Mouse (Mus musculus) kidney, adult 9 months (tissue): ENCODE measurements around the gene Zbtb20.

ENCODE experiments used
- DNase-seq: peaks from one replicate; pipeline ENCODE4 v3.0.0; 2022

Zbtb20 gene

DNA sequence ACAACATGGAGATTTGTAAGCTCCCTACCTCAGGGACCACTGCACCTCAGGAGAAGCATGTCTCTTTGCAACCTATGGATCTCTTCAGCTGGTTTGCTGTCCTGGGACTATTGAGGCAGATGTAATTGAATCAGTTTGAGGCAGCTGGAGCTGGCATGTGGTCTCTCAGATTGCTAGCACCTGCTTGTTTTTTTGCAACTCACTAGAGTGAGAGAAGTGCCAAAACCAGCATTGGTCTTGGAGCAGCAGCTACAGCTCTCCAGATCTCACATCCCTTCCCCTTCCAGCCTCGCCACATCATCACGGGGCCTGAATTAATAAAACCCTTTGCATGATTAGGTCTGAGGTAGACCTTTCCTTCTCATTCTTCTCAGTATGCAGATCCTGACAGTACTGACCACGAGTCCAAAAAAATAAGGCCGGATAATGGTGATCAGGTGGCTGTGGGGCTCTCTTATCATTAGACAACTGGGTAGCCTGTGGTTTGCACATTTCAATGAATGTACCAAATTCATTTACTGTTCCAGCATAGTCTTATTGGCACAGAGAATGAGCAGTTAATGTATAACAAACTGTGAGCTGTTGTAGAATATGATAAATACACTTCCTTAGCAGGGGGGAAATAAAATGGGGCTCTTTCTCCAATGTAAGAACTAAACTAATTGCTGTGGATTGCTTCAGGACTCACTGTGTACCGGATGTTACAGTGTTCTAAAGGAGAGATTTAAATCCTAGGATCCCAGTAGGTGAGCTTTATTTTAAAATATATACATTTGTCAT lies 205.4 kb downstream of the Zbtb20 start:
- no peak for DNase-seq

DNA sequence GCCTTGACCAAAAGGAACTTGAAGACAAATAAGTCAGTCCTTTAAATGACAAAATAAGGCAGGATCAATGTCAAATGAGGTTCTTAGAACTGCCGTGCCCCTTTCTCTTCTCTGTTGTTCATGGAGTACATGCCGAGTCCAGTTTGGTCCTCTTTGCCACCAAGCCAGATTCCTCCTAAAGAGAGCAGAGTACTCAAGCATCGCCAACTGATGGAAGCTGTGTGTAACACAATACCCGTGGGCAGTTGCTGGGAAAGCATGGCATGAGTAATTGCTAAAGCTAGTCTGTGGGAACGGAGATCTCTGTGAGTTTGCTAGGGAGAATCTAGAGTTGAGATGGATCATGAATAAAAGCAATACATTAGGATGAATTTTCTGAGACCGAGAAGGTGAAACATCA lies 206.3 kb downstream of the Zbtb20 start:
- DNase-seq: no peak

DNA sequence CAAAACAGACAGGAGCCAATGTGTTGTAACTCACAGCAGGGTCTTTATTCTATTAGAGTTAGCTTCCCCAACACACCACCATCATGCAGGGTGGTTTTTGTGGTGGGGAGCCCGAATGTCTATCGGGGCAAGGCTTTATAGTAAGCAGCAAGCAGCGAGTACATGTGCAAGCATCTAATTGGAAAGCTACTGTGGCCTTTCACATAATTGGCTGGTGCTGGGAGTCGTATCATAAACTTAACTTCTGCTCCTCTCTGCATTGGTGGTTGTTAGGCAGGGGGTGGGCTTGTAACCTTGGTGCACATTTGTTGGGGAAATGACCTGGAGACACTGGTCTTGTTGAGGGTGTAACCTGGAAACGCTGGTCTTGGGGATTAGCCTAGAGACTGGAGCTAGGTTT lies 207.1 kb downstream of the Zbtb20 start:
- DNase-seq: no peak

GRCm38 (mm10) chr16:43090188-43090587 lies 214.5 kb downstream of the Zbtb20 start:
- DNase-seq: no peak

DNA sequence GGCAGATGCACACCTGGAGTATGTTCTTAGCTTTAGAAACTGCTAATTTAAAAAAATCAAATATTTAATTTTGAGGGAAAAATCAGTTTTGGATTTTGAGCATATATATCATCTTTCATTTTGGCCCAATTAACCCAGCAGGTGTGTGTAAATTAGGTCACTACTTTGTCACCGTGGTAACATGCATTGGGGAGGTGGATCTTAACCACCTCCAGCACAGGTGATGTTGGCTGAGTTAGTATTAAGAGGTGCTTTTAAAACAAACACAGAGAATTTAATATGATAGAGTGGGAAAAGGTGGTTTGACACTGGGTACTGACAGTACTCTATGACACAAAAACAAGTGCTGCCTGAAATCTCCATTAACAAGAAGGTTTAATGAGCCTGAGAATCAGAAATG lies 218.5 kb downstream of the Zbtb20 start:
- no peak for DNase-seq

DNA sequence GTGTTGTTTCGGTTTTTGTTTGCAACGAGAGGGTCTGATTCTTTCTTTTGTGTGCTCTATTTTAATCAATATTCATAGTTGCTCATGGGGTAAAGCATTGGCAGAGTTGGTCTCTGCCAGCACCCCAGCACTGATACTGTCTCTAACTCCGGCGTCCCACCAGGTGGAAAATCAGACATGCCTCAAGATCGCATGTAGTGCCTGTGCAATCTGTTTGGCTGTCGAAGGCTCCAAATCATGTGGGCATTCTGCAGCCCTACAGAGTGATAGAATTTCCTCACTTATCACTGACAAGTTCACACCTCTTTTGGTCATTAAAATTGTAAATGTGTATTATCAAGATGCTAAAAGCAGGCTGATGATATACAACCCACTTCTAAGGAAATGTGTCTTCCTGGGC lies 219.1 kb downstream of the Zbtb20 start:
- no peak for DNase-seq

GRCm38 (mm10) chr16:43096040-43096439 lies 220.4 kb downstream of the Zbtb20 start:
- DNase-seq: no peak

GRCm38 (mm10) chr16:43098153-43098552 lies 222.5 kb downstream of the Zbtb20 start:
- no peak for DNase-seq

- no peak for DNase-seq
These were observed 223.0 kb downstream of the Zbtb20 start for GRCm38 (mm10) chr16:43098666-43099065.

DNA sequence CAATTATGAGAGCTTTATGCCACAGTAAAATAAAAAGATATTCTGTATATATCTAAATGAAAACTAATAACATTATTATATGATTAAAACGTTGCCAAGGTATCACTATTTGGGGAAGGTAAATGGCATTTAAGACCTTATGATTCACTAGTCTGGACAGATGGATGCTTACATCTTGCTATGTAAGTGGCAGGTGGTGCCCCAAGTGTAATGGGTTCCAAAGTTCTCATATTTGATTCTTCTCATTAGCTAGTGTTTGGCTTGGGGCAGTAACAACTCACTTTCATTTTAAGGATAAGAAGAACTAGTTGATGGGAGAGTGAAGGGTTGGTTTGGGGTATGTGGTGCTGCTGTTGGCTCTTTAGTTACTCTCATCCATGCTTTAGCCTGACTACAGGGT lies 235.6 kb downstream of the Zbtb20 start:
- DNase-seq: no peak

DNA sequence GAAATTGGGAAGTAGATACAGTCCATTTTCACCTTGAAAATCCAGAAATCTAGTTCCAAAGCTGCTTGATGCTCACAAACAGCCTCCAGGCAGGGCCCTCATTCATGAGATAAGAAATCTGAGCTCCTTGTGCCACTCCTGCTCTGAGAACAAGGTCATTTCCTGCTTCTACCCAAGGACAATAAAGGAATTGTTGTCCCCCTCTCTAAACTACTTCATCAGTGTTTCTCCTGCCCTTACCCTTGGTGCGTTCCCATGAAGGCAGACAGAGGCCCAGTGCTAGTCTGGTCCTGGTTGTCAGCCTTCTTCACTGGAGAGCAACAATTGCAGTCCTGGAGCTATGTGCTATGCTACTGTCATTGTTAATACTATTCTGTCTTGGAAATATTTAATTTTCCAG lies 238.3 kb downstream of the Zbtb20 start:
- DNase-seq: no peak

DNA sequence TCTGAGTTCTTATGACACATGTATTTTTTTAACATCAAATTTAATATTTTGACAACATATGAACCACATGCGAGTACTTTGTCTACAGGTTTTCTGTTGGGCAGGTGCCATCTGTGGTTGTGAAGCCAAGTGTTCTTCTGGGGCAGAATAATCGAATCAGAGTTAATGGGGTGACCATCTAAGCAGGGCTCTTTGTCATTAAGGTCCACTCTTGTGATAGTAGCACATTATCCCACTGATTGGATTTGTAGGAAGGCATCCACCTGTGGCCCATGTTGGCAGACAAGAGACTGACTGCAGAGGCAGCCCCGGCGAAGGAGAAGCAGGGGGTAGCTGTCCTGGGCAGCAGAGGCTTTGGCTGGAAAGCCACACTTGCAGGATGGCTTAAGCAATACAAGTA lies 254.3 kb downstream of the Zbtb20 start:
- peak; percentile 4 for DNase-seq

DNA sequence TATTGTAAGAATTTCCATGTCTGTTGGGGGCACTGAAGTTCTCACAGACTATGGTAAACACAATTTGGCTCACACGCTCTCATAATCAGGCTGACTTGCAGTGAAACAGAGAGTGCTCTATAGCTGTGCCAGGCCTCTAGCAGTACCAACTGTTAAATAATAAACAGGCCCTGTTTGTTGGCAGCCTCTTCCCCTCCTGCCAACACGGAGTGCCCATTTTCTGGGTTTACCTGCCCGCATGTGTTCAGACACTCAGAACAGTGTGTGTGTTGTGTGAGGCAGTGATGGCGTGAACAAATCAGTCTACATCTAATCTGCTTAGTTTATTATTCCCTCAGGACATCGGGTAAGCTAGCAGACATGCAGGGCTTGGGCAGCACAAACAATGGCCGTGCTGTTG lies 254.9 kb downstream of the Zbtb20 start:
- DNase-seq: peak; percentile 28

- no peak for DNase-seq
These were observed 255.4 kb downstream of the Zbtb20 start for GRCm38 (mm10) chr16:43131077-43131476.

DNA sequence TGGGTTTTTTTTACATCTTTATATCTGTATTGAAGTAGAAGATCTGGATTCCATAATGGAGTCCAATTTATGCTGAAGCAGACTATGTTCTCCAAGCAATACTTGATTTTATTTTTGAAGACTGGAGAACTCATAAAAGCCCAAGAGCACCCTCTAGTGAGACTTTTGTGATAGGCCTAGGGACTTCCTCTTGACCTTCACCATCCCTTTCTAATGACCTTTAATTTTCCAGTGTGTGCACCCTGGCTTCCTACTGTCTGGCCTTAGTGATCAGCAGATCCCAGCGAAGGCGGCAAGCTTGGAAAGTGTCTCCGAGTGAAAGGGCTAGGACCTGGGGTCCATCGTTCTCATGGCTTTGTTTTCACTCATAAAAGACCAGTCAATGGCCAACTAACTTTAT lies 292.8 kb downstream of the Zbtb20 start:
- peak; percentile 64 for DNase-seq

- DNase-seq: peak; percentile 35
These were observed 293.7 kb downstream of the Zbtb20 start for GRCm38 (mm10) chr16:43169273-43169905.

- DNase-seq: no peak
These were observed 296.5 kb downstream of the Zbtb20 start for GRCm38 (mm10) chr16:43172139-43172538.

DNA sequence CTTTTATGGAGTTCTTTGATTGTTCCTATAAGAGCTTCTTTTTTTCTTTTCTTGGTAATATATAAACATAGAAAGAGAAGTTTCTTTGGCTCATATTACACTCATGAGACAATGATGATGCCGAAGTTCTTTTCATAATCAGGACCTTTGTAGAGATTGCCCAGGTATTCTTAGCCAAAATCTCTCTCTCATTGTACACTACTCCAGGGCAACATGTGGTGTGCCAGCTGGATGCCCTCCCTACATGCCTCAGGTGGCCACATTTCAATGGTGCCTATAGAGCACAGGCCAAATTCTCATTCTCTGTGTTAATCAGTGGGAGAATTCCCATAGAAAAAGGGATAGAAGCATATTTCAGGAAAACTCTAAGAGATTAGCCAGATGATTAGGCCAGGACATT lies 297.2 kb downstream of the Zbtb20 start:
- DNase-seq: no peak

GRCm38 (mm10) chr16:43174815-43175214 lies 299.1 kb downstream of the Zbtb20 start:
- no peak for DNase-seq

DNA sequence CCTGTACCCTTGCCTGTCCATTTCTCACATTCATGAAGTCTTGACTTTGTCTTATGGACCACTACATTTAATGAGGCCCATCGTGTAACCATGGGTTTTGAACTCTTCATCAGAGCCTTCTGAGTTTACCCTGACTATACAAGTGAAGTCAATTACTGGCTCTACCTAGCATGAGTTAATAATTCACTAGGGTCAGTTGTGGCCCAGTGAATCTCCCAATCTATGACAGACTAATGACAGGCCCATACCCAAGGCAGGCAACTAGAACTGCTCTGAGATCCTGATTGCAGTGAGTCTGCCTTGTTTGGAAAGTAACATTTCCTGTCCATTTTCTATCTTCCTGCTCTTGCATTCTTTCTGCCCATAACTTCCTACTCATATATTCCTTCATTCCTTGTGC lies 305.4 kb downstream of the Zbtb20 start:
- no peak for DNase-seq

GRCm38 (mm10) chr16:43190390-43190789 lies 314.7 kb downstream of the Zbtb20 start:
- DNase-seq: no peak

DNA sequence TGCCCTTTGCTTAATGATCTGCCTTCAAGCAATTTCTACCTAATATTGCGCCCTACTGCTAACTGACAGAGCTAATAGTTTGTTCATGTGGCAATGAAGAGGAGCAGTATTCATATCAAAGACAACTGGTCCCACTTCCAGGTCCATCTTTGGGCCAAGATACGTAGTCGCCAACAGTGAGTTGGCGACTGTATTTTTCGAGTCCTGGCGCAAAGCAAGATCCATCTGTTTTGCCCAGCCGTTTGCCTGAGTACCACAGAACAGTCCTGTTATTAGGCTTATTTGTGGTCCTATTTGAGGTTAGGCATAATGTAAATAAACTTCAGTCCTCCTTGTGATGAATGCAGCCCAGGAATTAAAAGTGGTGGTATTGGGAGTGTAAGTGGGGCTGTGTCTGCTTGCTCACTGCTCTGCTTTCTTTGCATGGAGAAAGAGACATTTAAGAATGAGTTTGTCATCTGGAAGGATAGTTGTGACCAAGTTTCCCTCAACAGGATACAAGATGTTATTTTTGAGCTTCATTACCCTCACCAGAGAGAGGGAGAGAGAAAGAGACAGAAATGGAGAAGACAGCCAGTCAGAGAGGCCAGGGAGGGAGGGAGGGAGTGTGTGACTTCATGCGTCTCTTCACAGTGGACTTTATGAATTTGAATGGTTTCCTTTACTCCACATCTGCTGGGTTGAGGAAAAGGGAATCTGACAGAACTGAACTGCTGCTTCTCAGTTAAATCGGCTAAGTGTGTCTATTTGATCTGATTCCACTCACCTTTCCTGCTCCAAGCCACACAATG lies 315.6 kb downstream of the Zbtb20 start:
- DNase-seq: no peak

DNA sequence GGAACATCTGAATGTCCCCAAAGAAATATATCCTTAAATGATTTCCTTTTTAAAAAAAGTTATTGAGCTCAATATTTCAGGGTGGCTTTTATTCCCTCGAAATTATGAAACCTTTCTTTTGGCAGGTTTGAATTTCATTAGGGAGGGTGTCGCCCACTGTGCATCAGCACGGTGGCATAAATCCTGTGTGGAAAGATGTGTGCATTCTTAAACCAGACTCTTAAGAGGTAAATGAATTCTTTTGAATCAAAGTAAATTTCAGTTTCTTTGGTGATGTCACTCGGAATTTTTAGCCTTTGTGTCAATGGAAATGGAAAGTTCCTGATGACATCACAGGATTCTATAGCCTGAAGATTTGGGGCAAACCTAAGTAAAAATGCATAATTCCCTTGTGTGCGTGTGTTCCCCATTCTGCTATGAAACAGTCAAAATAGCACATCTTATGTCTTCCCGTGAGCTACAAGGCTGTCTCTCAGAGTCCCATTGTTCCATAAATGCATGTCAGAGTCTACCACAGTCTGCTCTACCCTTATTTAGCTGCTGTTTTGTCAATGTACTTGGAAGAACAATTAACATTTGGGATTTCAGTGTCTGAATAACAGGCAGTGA lies 318.1 kb downstream of the Zbtb20 start:
- no peak for DNase-seq
